Mouse (Mus musculus): ENCODE data around the gene Akna.

The Akna gene

GRCm38 (mm10) chr4:63384262-63384661 lies 18.9 kb downstream of the Akna start:
- DNase-seq (ENCODE audit: low spot score in 2 of 2), result no peak

GRCm38 (mm10) chr4:63383474-63383873 lies 19.7 kb downstream of the Akna start:
- no peak for DNase-seq (ENCODE audit: low spot score in 2 of 2)

GRCm38 (mm10) chr4:63382676-63383369 lies 20.3 kb downstream of the Akna start:
- DNase-seq (ENCODE audit: low spot score in 2 of 2), result no peak

- no peak for DNase-seq (ENCODE audit: low spot score in 2 of 2)
These were observed 25.7 kb downstream of the Akna start for GRCm38 (mm10) chr4:63377483-63377882.

GRCm38 (mm10) chr4:63375367-63375766 lies 27.8 kb downstream of the Akna start:
- no peak for DNase-seq (ENCODE audit: low spot score in 2 of 2)

- no peak for DNase-seq (ENCODE audit: low spot score in 2 of 2)
These were observed 28.8 kb downstream of the Akna start for GRCm38 (mm10) chr4:63374331-63374730.

GRCm38 (mm10) chr4:63373404-63373803 lies 29.8 kb downstream of the Akna start:
- no peak for DNase-seq (ENCODE audit: low spot score in 2 of 2)

GRCm38 (mm10) chr4:63371890-63372289 lies 31.3 kb downstream of the Akna start:
- no peak for DNase-seq (ENCODE audit: low spot score in 2 of 2)

- no peak for DNase-seq (ENCODE audit: low spot score in 2 of 2)
These were observed 32.3 kb downstream of the Akna start for GRCm38 (mm10) chr4:63370897-63371296.

- peak; percentile 58 to 84 for DNase-seq (ENCODE audit: low spot score in 2 of 2)
These were observed 34.6 kb downstream of the Akna start for GRCm38 (mm10) chr4:63368577-63368976.

- DNase-seq (ENCODE audit: low spot score in 2 of 2), result no peak
These were observed 41.0 kb downstream of the Akna start, which contains the start of gene Orm2 for GRCm38 (mm10) chr4:63362150-63362549. Gene Orm2, plus strand, starts transcription at chr4:63362449.

GRCm38 (mm10) chr4:63359861-63360260 lies 43.3 kb downstream of the Akna start:
- no peak for DNase-seq (ENCODE audit: low spot score in 2 of 2)

- no peak for DNase-seq (ENCODE audit: low spot score in 2 of 2)
These were observed 46.1 kb downstream of the Akna start for GRCm38 (mm10) chr4:63356981-63357570.

GRCm38 (mm10) chr4:63355877-63356665 lies 47.1 kb downstream of the Akna start, which contains the start of gene Orm3:
Gene Orm3, plus strand, starts transcription at chr4:63356162.
- DNase-seq (ENCODE audit: low spot score in 2 of 2), result no peak

GRCm38 (mm10) chr4:63348524-63348923 lies 54.6 kb downstream of the Akna start:
- DNase-seq (ENCODE audit: low spot score in 2 of 2), result no peak

GRCm38 (mm10) chr4:63346659-63347058 lies 56.5 kb downstream of the Akna start:
- DNase-seq (ENCODE audit: low spot score in 2 of 2), result no peak

- DNase-seq (ENCODE audit: low spot score in 2 of 2), result no peak
These were observed 57.9 kb downstream of the Akna start for GRCm38 (mm10) chr4:63345261-63345660.

- DNase-seq (ENCODE audit: low spot score in 2 of 2), result no peak
These were observed 58.9 kb downstream of the Akna start, which contains the start of gene Orm1 for GRCm38 (mm10) chr4:63344295-63344694. Gene Orm1, plus strand, starts transcription at chr4:63344560.

GRCm38 (mm10) chr4:63343608-63344007 lies 59.5 kb downstream of the Akna start:
- DNase-seq (ENCODE audit: low spot score in 2 of 2), result no peak

- DNase-seq (ENCODE audit: low spot score in 2 of 2), result no peak
These were observed 60.7 kb downstream of the Akna start for GRCm38 (mm10) chr4:63342491-63342890.

GRCm38 (mm10) chr4:63338414-63339076 lies 64.6 kb downstream of the Akna start:
- DNase-seq (ENCODE audit: low spot score in 2 of 2), result no peak

GRCm38 (mm10) chr4:63333403-63333802 lies 69.8 kb downstream of the Akna start:
- no peak for DNase-seq (ENCODE audit: low spot score in 2 of 2)

Data from frontal cortex, postnatal 10 days (tissue).